ENCODE assay signal across 8 mouse cellular contexts in the genomic region with DNA sequence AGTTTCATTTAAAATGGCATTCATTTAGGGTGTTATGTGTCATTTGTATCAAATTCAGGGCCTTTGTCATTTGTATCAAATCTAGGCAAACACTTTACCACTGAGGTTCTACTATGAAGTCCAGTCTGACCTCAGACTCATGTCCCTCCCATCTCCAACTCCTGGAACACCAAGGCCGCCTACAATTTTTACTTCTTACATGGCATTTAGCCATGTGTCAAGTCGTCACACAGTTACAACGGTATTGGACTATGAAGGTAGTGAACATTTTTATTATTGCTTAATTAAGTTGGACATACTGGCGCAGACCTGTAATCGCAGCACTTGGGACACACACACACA. TPM values are rescaled to one million over a fixed set of nuclear protein-coding genes. Genes with fewer than 3 reads are reported as not detected.
DNase-seq lines count a peak whose midpoint lies in the region; ATAC-seq and TF ChIP-seq lines count a peak whose summit lies in the region.

No protein-coding gene starts in this region.

- no peaks in the 10 kb centered on the region for H3K79me2 ChIP-seq in heart, adult 2 months (replicated peaks; ENCODE audit: control insufficient read depth, insufficient read depth, low read length)

- intact Hi-C loops in heart, adult 2 months (cut with DNase I): loop anchor here (2.0 to 10.0 kb wide), 3 partner anchors 37 to 595 kb away; a partner anchor contains a TSS
- intact Hi-C loops in heart, postnatal 10 days (cut with DNase I): loop anchor here (1.0 to 5.0 kb wide), 3 partner anchors 37 to 103 kb away; a partner anchor contains a TSS

- no peaks in the 10 kb centered on the region; the same call in 1 of the 2 replicates for H3K4me1 ChIP-seq in heart, adult 2 months (ENCODE audit: control insufficient read depth, insufficient read depth, low read length)
- H3K4me1 ChIP-seq in thymus, adult 2 months (replicated peaks; ENCODE audit: control insufficient read depth, insufficient read depth, low read length): peaks cover 2% of the 10 kb centered on the region; the same call in 1 of the 2 replicates
- peaks cover 35% of the 10 kb centered on the region for H3K4me1 ChIP-seq in liver, embryonic 12.5 days

- no peak for DNase-seq in heart, adult 2 months
- no peak for DNase-seq in heart, postnatal 10 days
- no peak for DNase-seq in thymus, adult 2 months
- DNase-seq in thymus, postnatal 4 days: no peak
- DNase-seq in cerebellum, adult 9-11 months: no peak
- DNase-seq in T-cell, adult 2 months (ENCODE audit: low spot score): no peak

- TF ChIP-seq CTCF in heart, adult 2 months (IDR thresholded peaks at IDR 0.05): no peak
- no peak for TF ChIP-seq CTCF in thymus, adult 2 months (IDR thresholded peaks at IDR 0.05; ENCODE audit: borderline replicate concordance, control insufficient read depth, extremely low read depth, insufficient read depth, low read length, poor library complexity)

- no peaks in the 10 kb centered on the region for H3K36me3 ChIP-seq in heart, adult 2 months (ENCODE audit: control insufficient read depth, insufficient read depth, low read length)
- no peaks in the 10 kb centered on the region for H3K36me3 ChIP-seq in thymus, adult 2 months (ENCODE audit: control insufficient read depth, insufficient read depth, low read length)
- no peaks in the 10 kb centered on the region for H3K36me3 ChIP-seq in liver, embryonic 12.5 days

- TF ChIP-seq EP300 in heart, adult 2 months (IDR thresholded peaks at IDR 0.05; ENCODE audit: insufficient read depth, low read depth, low read length): no peak

- H3K9me3 ChIP-seq in liver, embryonic 12.5 days (replicated peaks): no peaks in the 10 kb centered on the region

- no peak; the same call in 1 of the 2 replicates for ATAC-seq in liver, embryonic 12.5 days
- no peak for ATAC-seq in megakaryocyte-erythroid progenitor cell, adult 5-6 weeks (replicated peaks; ENCODE audit: low FRiP score, low TSS enrichment, poor library complexity, severe bottlenecking)

- peak overlapping the region; percentile 89 for H3K9ac ChIP-seq in heart, adult 2 months (ENCODE audit: low read depth, low read length)
- peak overlapping the region; percentile 78 for H3K9ac ChIP-seq in liver, embryonic 12.5 days

- H3K27ac ChIP-seq in heart, adult 2 months: peak overlapping the region; percentile 100
- peak overlapping the region; percentile 24; the same call in 1 of the 2 replicates for H3K27ac ChIP-seq in thymus, adult 2 months (ENCODE audit: control insufficient read depth, insufficient read depth, low read length)
- peak overlapping the region; percentile 93 for H3K27ac ChIP-seq in liver, embryonic 12.5 days

- TF ChIP-seq POLR2A in heart, adult 2 months (IDR thresholded peaks at IDR 0.05; ENCODE audit: insufficient read depth, low read depth, low read length): no peak
- no peak for TF ChIP-seq POLR2A in thymus, adult 2 months (IDR thresholded peaks at IDR 0.05; ENCODE audit: control insufficient read depth, extremely low read depth, insufficient read depth, low read length, poor library complexity)

- no peaks in the 10 kb centered on the region for H3K27me3 ChIP-seq in heart, adult 2 months (ENCODE audit: control insufficient read depth, insufficient read depth, low read length)
- no peaks in the 10 kb centered on the region for H3K27me3 ChIP-seq in thymus, adult 2 months (ENCODE audit: control insufficient read depth, insufficient read depth, low read length)
- H3K27me3 ChIP-seq in liver, embryonic 12.5 days (replicated peaks): no peaks in the 10 kb centered on the region

- H3K4me3 ChIP-seq in heart, adult 2 months: peak overlapping the region; percentile 79; the same call in 1 of the 2 replicates
- H3K4me3 ChIP-seq in thymus, adult 2 months (ENCODE audit: control insufficient read depth, insufficient read depth, low read length): peak overlapping the region; percentile 68; the same call in 1 of the 2 replicates
- peak overlapping the region; percentile 68 for H3K4me3 ChIP-seq in liver, embryonic 12.5 days

- H3K4me2 ChIP-seq in liver, embryonic 12.5 days: peak overlapping the region; percentile 74

- WGBS in heart, adult 2 months: 30% methylated on average over 5 of the region's 5 CpGs
- 50% methylated on average over 5 of the region's 5 CpGs for WGBS in thymus, adult 2 months
- whole genome bisulfite sequencing in liver, embryonic 12.5 days (ENCODE audit: insufficient replicate concordance): 39% methylated on average over 5 of the region's 5 CpGs

RNA-seq across cellular contexts. Expression of a gene that starts 6.9 kb away (rescaled TPM):
- total RNA-seq in heart, adult 2 months (2021): 10 to 100 TPM; 53.1 to 62.2 TPM
- polyA plus RNA-seq in heart, adult 2 months (2012; rRNA removed): 113 and 141 TPM in 2 replicates
- total RNA-seq in heart, postnatal 10 days (2021): 10 to 100 TPM; 22.1 to 32.3 TPM
- 25.4 and 31.4 TPM in 2 replicates for polyA plus RNA-seq in thymus, adult 2 months (2012; rRNA removed)
- 76.9 and 79.5 TPM in 2 replicates for polyA plus RNA-seq in liver, embryonic 12.5 days (2016; fragmentation: Nextera tagmentation; extraction: Ambion mirVana)
- total RNA-seq in megakaryocyte-erythroid progenitor cell, adult 5-6 weeks (2014; fragmentation: Nextera tagmentation): 257 and 310 TPM in 2 replicates
- 103 and 198 TPM in 2 replicates for total RNA-seq in megakaryocyte-erythroid progenitor cell, adult 5-6 weeks (2017)

RNA-seq across cellular contexts. Expression of a gene that starts 7.9 kb away (rescaled TPM):
- 1 to 10 TPM; 7.8 to 8.9 TPM for total RNA-seq in heart, adult 2 months (2021)
- 22.8 and 27.1 TPM in 2 replicates for polyA plus RNA-seq in heart, adult 2 months (2012; rRNA removed)
- 10 to 100 TPM; 11.4 to 13.7 TPM for total RNA-seq in heart, postnatal 10 days (2021)
- polyA plus RNA-seq in thymus, adult 2 months (2012; rRNA removed): 76.9 and 89.9 TPM in 2 replicates
- 4.7 and 5.7 TPM in 2 replicates for polyA plus RNA-seq in liver, embryonic 12.5 days (2016; fragmentation: Nextera tagmentation; extraction: Ambion mirVana)
- total RNA-seq in megakaryocyte-erythroid progenitor cell, adult 5-6 weeks (2014; fragmentation: Nextera tagmentation): 6.1 and 15.3 TPM in 2 replicates
- 0.70 and 1.6 TPM in 2 replicates for total RNA-seq in megakaryocyte-erythroid progenitor cell, adult 5-6 weeks (2017)

RNA-seq across cellular contexts. Expression of a gene that starts 37.9 kb away (rescaled TPM):
- total RNA-seq in heart, adult 2 months (2021): 10 to 100 TPM; 30.1 to 32.6 TPM
- polyA plus RNA-seq in heart, adult 2 months (2012; rRNA removed): 55.9 and 68.5 TPM in 2 replicates
- total RNA-seq in heart, postnatal 10 days (2021): 10 to 100 TPM; 49.4 to 50.7 TPM
- polyA plus RNA-seq in thymus, adult 2 months (2012; rRNA removed): 190 and 225 TPM in 2 replicates
- polyA plus RNA-seq in liver, embryonic 12.5 days (2016; fragmentation: Nextera tagmentation; extraction: Ambion mirVana): 20.5 and 24.6 TPM in 2 replicates
- total RNA-seq in megakaryocyte-erythroid progenitor cell, adult 5-6 weeks (2014; fragmentation: Nextera tagmentation): 68.9 and 88.4 TPM in 2 replicates
- total RNA-seq in megakaryocyte-erythroid progenitor cell, adult 5-6 weeks (2017): 20.1 and 31.0 TPM in 2 replicates

Comparison
In these comparisons a context has a peak if more than half of its experiments do, and no peak if none do; other contexts are left out.
1. H3K27ac ChIP-seq: peak in every context shown above with its lines; median percentile 100 in heart, adult 2 months; 93 in liver, embryonic 12.5 days; 24 in thymus, adult 2 months.